Mouse (Mus musculus) left cerebral cortex, adult 8-10 months (tissue): ENCODE results near the gene Fbxl19. TPM values are rescaled to one million over a fixed set of nuclear protein-coding genes. Genes with fewer than 3 reads are reported as not detected.

ENCODE experiments used
- DNase-seq, 2 experiments: peaks; one replicate each; pipeline ENCODE4 v3.0.0; 2022; ENCODE audit warnings: low spot score in 2 of 2
- total RNA-seq, 4 experiments: library from RNA; stranded (reverse); gene quantifications; 2 replicates each; pipeline ENCODE4 v1.2.4; 2022

Gene Fbxl19
- total RNA-seq, result 10 to 100 TPM; 59.3 to 68.5 (median 63.5) TPM

GRCm38 (mm10) chr7:127744366-127745045 is at the start of gene Fbxl19:
Gene Fbxl19, plus strand, starts transcription at chr7:127744543.
- DNase-seq, result peak; percentile 52 to 62

- DNase-seq, result no peak
Observed at GRCm38 (mm10) chr7:127698986-127699385, 45.4 kb upstream of the Fbxl19 start.

- DNase-seq, result no peak
Observed at GRCm38 (mm10) chr7:127700712-127701331, 43.5 kb upstream of the Fbxl19 start.

GRCm38 (mm10) chr7:127703561-127704178 is 40.7 kb upstream of the Fbxl19 start:
- no peak for DNase-seq

GRCm38 (mm10) chr7:127704598-127704997 is 39.7 kb upstream of the Fbxl19 start:
- DNase-seq, result no peak

- DNase-seq, result no peak
Observed at GRCm38 (mm10) chr7:127705706-127706105, 38.6 kb upstream of the Fbxl19 start.

- no peak for DNase-seq
Observed at GRCm38 (mm10) chr7:127707045-127707956, 37.0 kb upstream of the Fbxl19 start.

- DNase-seq, result no peak
Observed at GRCm38 (mm10) chr7:127707957-127708206, 36.5 kb upstream of the Fbxl19 start.

GRCm38 (mm10) chr7:127708207-127709078 is 35.9 kb upstream of the Fbxl19 start, which contains the start of gene Bcl7c:
Gene Bcl7c, minus strand, starts transcription at chr7:127708933.
- DNase-seq, result peak; percentile 60 to 87

- no peak for DNase-seq
Observed at GRCm38 (mm10) chr7:127709261-127709979, 34.9 kb upstream of the Fbxl19 start.

- DNase-seq, result no peak
Observed at GRCm38 (mm10) chr7:127711031-127711430, 33.3 kb upstream of the Fbxl19 start.

GRCm38 (mm10) chr7:127711456-127711855 is 32.9 kb upstream of the Fbxl19 start:
- no peak for DNase-seq

- DNase-seq, result peak; percentile 57 to 67
Observed at GRCm38 (mm10) chr7:127712461-127713385, 31.6 kb upstream of the Fbxl19 start, which contains the start of gene Ctf1. Gene Ctf1, plus strand, starts transcription at chr7:127712736.

- DNase-seq, result no peak
Observed at GRCm38 (mm10) chr7:127714816-127715215, 29.5 kb upstream of the Fbxl19 start.

- peak in 1 of 2 experiments; percentile 44 for DNase-seq
Observed at GRCm38 (mm10) chr7:127716992-127717391, 27.4 kb upstream of the Fbxl19 start.

GRCm38 (mm10) chr7:127718339-127718738 is 26.0 kb upstream of the Fbxl19 start:
- DNase-seq, result no peak

GRCm38 (mm10) chr7:127719258-127719657 is 25.1 kb upstream of the Fbxl19 start:
- no peak for DNase-seq

GRCm38 (mm10) chr7:127725490-127725889 is 18.9 kb upstream of the Fbxl19 start:
- no peak for DNase-seq

GRCm38 (mm10) chr7:127725924-127726323 is 18.4 kb upstream of the Fbxl19 start:
- no peak for DNase-seq
